Mouse (Mus musculus) cerebellum, postnatal 36 days (tissue): ENCODE measurements around the gene Apbb2.

Experiments used
- DNase-seq, 2 experiments: peaks; one replicate each; pipeline ENCODE4 v3.0.0; 2021 to 2022; ENCODE audit warnings: mixed read lengths in 2 of 2

Apbb2 gene

GRCm38 (mm10) chr5:66600415-66600814, 18.2 kb downstream of the Apbb2 start:
- DNase-seq = no peak

GRCm38 (mm10) chr5:66599888-66600287, 18.7 kb downstream of the Apbb2 start:
- no peak for DNase-seq

GRCm38 (mm10) chr5:66596296-66596695, 22.3 kb downstream of the Apbb2 start:
- no peak for DNase-seq

GRCm38 (mm10) chr5:66594881-66595280, 23.7 kb downstream of the Apbb2 start:
- DNase-seq = no peak

- DNase-seq = no peak
Observed at GRCm38 (mm10) chr5:66586236-66586745, 32.3 kb downstream of the Apbb2 start.

GRCm38 (mm10) chr5:66583019-66583406, 35.6 kb downstream of the Apbb2 start:
- no peak for DNase-seq

- DNase-seq = no peak
Observed at GRCm38 (mm10) chr5:66582281-66583018, 36.1 kb downstream of the Apbb2 start.

GRCm38 (mm10) chr5:66579066-66579465, 39.5 kb downstream of the Apbb2 start:
- no peak for DNase-seq

- DNase-seq = peak; percentile 24 to 27
Observed at GRCm38 (mm10) chr5:66576299-66576698, 42.3 kb downstream of the Apbb2 start.

- DNase-seq = peak; percentile 20 to 30
Observed at GRCm38 (mm10) chr5:66575148-66575547, 43.4 kb downstream of the Apbb2 start.

GRCm38 (mm10) chr5:66573266-66573665, 45.3 kb downstream of the Apbb2 start:
- DNase-seq = peak in 1 of 2 experiments; percentile 18

GRCm38 (mm10) chr5:66572086-66572855, 46.3 kb downstream of the Apbb2 start:
- no peak for DNase-seq

GRCm38 (mm10) chr5:66570709-66571108, 47.9 kb downstream of the Apbb2 start:
- no peak for DNase-seq

GRCm38 (mm10) chr5:66569141-66569801, 49.3 kb downstream of the Apbb2 start:
- no peak for DNase-seq

- DNase-seq = no peak
Observed at GRCm38 (mm10) chr5:66568002-66568401, 50.6 kb downstream of the Apbb2 start.

- DNase-seq = no peak
Observed at GRCm38 (mm10) chr5:66567424-66567823, 51.2 kb downstream of the Apbb2 start.

GRCm38 (mm10) chr5:66559591-66560175, 58.9 kb downstream of the Apbb2 start:
- peak; percentile 59 to 61 for DNase-seq

GRCm38 (mm10) chr5:66558094-66558493, 60.5 kb downstream of the Apbb2 start:
- no peak for DNase-seq

- DNase-seq = no peak
Observed at GRCm38 (mm10) chr5:66553933-66554332, 64.7 kb downstream of the Apbb2 start.

GRCm38 (mm10) chr5:66552246-66552645, 66.3 kb downstream of the Apbb2 start:
- no peak for DNase-seq

- no peak for DNase-seq
Observed at GRCm38 (mm10) chr5:66550292-66550691, 68.3 kb downstream of the Apbb2 start.

- no peak for DNase-seq
Observed at GRCm38 (mm10) chr5:66549691-66550090, 68.9 kb downstream of the Apbb2 start.

GRCm38 (mm10) chr5:66546969-66547511, 71.5 kb downstream of the Apbb2 start:
- DNase-seq = no peak
